ENCODE assay signal across 8 mouse cellular contexts in the genomic region with DNA sequence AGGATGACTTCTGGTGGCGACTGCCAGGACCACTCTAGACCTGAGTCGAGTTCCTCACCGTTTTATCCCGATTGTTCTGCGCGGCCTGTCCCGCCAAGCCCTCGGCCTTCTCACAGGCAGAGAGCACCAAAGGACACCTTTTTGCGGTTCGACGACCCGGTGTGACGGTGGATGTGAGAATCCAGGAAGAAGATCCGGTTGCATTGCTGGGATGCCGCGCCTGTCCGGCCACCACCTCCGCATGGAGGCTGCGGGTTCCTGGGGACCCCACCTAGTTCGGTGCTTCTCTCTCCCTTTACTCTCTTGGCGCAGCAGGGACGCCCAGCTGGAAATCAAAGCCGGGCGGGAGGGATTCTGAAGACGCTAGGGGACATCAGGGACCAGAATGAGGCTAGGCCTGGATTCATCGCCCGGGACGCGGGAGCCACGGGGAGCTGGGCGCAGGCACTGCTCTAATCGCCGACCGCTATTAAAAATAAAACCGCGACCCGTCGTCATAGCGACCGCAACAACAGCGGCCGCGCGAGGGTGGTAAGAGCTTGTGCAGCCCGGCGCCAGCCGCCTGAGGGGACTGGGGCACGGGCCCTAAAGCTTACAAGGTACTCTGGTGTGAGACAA. TPM values are rescaled to one million over a fixed set of nuclear protein-coding genes. Genes with fewer than 3 reads are reported as not detected.
DNase-seq lines count a peak whose midpoint lies in the region; ATAC-seq lines count a peak whose summit lies in the region.

Pdgfa (minus strand) TSS at position 200 of the 618 bp plus-strand sequence.

- H3K27ac ChIP-seq in hindbrain, embryonic 13.5 days = peak within 1 kb of the TSS; percentile 89; the same call in 1 of the 2 replicates

- peak within 1 kb of the TSS; percentile 89 for H3K4me2 ChIP-seq in hindbrain, embryonic 13.5 days

- peak within 1 kb of the TSS; percentile 83 for H3K9ac ChIP-seq in hindbrain, embryonic 13.5 days

- ATAC-seq in hindbrain, embryonic 13.5 days (ENCODE audit: low FRiP score) = no peak
- no peak for ATAC-seq in monocyte, adult 5-6 weeks (replicated peaks; ENCODE audit: insufficient number of reproducible peaks, low FRiP score, low TSS enrichment, poor library complexity, severe bottlenecking)

- 1% methylated on average over 48 of the region's 48 CpGs for WGBS in hindbrain, embryonic 13.5 days

- H3K36me3 ChIP-seq in hindbrain, embryonic 13.5 days = no peaks in the 10 kb centered on the region

- H3K4me3 ChIP-seq in hindbrain, embryonic 13.5 days = peak within 1 kb of the TSS; percentile 73

- DNase-seq in Muller cell, postnatal 12 days (ENCODE audit: inconsistent ontology term) = peak; percentile 91
- peak; percentile 42 for DNase-seq in cerebellum, adult 9-11 months
- DNase-seq in gastrocnemius, adult 8-10 months (ENCODE audit: low spot score in 2 of 2) = peak; percentile 61 to 70
- DNase-seq in layer of hippocampus, postnatal 25 days (ENCODE audit: extremely low spot score in 1 of 2, low spot score in 1 of 2) = peak; percentile 35 to 50
- peak; percentile 72 for DNase-seq in lung, postnatal 14 days
- DNase-seq in retina, embryonic 14.5 days (ENCODE audit: low spot score) = peak; percentile 82

- peaks cover 63% of the 10 kb centered on the region for H3K4me1 ChIP-seq in hindbrain, embryonic 13.5 days (replicated peaks)

- peaks cover 67% of the 10 kb centered on the region for H3K27me3 ChIP-seq in hindbrain, embryonic 13.5 days

- peaks cover 4% of the 10 kb centered on the region; the same call in 1 of the 2 replicates for H3K9me3 ChIP-seq in hindbrain, embryonic 13.5 days

RNA-seq across cellular contexts. Expression of gene Pdgfa, which starts in this region (rescaled TPM):
- 10 to 100 TPM; 19.8 to 32.1 (median 25.2) TPM for total RNA-seq in gastrocnemius, adult 8-10 months (2022)
- polyA plus RNA-seq in hindbrain, embryonic 13.5 days (2015; fragmentation: Nextera tagmentation; extraction: Ambion mirVana) = 13.7 and 14.5 TPM in 2 replicates
- total RNA-seq in layer of hippocampus, postnatal 25 days (2021) = 10 to 100 TPM; 42.3 to 45.8 TPM
- 1.1 to 1.7 TPM in 2 of 3 replicates, not detected in the other for total RNA-seq in monocyte, adult 5-6 weeks (2017)
